Mouse (Mus musculus) urinary bladder, postnatal 25 days (tissue): ENCODE measurements around the gene Ccdc57.
"Not testable (repeated sequence)": the region's sequence is repeated elsewhere in the genome, so short reads cannot be mapped to it uniquely, and the experiment has no call there.

Experiments
- DNase-seq: peaks from one replicate; pipeline ENCODE4 v3.0.0; 2022; ENCODE audit warnings: low spot score

Ccdc57 gene

DNA sequence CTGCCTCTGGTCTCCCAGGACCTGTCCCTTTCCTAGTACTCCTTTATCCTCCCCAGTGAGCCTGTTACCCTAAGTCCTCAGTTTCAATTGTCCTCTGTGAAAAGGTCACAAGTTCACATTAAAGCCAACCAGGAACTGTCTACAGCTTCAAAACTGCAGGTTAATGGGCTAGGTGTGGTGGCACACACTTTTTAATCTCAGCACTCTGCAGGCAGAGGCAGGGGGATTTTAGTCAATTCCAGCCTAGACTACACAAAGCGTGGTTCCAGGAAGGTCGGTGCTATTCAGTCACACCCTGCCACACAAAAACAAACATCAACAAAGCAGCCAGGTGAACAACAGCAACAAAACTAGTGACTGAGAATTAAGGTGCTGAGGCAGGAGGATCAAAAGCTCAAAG lies 81.1 kb downstream of the Ccdc57 start:
- no peak for DNase-seq

DNA sequence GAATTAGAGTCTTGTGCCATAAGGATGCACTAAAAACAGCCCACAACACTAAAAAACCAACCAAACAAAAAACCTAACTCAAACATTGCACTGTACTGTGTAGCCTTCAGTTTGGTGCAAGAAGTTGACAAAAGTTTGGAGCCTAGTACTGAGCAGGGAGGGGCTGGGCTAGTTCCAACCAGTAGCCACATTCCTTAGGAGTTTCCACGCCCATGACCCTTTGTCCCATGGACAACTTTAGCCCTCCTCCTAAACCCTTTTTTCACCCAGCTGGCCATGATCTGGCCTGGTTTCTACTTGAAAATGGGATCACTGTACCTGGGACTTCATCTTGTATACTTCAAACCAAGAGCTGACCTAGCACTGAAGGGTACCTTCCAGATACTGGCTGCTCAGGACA lies 81.5 kb downstream of the Ccdc57 start:
- DNase-seq = peak; percentile 29

DNA sequence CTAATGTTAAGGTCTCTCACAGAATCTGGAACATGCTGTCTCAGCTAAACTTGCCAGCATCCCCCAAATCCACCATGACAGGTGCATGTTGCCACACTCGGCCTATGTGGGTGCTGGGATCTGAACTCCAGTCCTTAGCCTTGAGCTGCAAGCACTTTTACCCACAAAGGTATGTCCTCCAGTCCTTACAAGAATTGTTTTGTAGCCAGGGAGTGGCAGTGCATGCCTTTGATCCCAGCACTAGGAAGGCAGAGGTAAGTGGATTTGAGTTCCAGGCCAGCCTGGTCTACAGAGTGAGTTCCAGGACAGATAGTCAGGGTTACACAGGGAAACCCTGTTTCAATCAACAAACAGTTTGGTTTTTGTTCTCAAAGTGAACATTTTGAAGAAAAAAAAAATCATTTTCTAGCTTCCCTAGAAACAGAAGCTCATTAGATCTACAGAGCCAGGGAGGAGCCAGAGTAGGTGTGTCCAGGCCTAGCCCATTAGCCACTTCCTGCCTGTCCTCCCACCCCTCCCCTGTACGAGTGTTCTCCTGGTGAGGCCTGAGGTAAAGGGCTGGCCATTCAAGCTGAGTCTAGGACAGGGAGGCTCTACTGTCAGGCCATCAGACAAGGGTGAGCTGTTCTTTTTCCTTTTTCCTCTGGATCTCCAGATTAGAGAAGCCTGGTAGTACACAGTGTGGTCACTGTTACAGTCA lies 82.2 kb downstream of the Ccdc57 start:
- DNase-seq = no peak

DNA sequence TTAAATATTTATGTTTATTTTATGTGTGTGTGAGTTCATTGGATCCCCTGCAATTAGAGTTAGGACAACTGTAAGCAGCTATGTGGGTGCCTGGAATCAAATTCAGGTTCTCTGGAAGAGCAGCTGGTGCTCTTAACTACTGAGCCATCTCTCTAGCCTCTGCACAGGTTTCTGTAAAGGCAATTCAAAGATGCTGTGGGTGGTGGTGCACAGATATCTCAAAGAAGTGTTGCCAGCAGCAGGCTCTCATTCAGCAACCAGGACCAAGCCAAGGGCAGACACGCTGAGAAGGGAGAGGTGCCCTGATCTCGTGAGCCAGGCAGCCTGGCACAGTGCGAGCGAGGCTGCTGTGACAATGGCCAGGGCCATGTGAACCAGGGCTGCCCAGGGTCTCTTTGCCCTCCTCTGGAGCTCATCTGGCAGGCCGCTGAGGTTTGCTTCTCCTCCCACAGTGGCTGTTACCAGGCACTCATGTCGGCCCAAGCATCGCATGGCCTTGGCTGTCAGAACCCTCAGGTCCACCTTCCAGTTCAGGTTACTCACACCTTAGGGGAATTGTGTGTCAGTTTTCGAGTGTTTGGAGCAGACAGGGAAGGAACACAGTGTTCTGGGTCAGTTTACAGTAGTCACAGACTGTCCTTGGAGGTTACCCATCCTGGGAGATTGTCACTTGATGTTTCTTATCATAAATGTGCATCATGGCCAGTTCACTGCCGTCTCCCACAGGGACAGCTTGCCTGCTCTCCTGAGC lies 85.8 kb downstream of the Ccdc57 start:
- no peak for DNase-seq

DNA sequence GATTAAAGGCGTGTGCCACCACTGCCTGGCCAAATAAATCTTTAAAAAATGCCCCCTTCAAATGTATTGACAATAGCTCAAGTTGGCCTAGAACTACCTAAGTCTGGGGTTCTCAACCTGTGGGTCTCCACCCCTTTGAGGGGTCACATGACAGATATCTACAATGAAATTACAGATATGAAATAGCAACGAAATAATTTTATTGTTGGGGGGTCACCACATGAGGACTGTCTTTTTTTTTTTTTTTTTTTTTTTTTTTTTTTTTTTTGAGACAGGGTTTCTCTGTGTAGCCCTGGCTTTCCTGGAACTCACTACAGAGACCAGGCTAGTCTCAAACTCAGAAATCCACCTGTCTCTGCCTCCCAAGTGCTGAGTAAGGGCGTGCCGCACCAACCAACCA lies 88.3 kb downstream of the Ccdc57 start:
- no peak for DNase-seq

DNA sequence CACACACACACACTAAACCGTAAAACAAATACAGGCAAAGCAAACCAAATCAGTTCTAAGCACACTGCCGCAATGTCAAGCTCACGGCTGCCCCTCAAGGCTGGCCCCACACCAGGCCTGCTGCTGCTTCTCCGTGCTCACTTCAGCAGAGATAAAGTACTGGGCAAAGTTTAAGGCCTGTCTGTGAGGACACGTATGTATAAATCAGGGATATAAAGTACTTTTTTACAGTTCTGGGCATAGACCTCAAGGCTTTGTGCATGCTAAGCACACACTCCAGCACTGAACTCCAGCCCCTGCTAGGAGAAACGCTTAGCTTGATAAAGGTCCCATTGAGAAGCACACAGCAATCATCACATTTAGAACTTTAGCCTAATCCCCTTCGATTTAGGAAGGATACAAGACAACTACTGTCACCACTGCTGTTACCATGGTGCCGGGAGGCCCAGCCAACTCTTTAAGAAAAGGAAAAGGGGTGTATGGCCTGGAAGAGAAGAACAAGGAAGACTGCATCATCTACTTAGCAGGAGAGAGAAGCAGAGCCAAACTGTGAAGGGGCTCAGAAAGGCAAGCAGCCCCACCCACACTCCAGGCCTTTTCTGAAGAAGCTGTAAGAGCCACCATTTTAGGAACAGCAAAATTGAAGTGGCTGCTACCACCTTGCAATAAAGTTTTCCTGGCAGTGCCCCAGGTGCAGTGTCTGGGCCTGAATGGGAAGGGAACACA lies 99.0 kb downstream of the Ccdc57 start:
- DNase-seq = no peak

DNA sequence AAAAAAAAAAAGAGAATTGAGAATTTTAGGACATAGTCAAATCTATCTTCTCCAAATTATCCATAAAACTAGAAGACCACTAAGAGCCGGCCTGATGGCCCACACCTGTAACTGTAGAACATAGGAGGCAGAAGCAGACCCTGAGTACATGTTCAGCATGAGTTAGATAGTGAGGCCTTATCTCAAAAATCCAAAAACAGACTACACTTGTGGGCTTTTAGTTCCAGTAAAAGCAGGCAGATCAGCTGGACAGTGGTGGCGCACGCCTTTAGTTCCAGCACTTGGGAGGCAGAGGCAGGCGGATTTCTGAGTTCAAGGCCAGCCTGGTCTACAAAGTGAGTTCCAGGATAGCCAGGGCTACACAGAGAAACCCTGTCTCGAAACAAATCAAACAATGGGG lies 99.7 kb downstream of the Ccdc57 start:
- DNase-seq = not testable (repeated sequence)

DNA sequence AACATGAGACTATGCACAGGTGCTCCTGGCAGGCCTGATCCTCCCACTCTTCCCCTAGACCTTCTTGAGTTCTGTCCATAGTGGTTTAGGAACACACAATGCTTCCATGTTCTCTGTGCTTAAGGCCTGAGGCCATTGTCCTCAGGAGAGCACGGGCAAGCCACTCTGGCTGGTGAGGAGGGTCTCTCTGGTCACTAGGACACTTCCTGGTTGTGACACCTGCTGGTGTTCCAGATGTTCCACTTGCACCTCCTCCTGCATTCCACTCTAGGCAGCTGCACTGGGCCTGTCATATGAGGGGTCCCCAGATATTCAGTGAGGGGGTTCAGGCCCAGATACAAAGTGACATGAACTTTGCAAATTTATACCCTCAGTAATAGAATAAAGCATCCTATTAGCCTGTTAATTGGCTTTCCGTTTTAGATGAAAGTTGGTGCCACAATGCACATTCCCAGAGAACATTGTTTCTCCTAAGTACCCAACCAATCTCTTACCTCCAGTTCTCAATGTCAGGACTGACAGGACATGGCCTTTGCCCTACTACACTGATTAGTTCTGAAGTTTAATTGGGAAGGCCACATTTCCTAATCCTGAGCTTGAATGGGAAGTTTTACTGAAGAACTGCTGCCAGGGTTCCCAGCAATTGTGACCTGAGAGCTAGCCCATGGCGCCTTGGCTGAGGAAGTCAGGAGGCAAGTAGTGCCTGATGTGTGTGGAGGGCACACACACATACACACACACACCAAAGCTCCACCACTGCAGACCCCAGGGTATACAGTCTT lies 100.8 kb downstream of the Ccdc57 start:
- no peak for DNase-seq

DNA sequence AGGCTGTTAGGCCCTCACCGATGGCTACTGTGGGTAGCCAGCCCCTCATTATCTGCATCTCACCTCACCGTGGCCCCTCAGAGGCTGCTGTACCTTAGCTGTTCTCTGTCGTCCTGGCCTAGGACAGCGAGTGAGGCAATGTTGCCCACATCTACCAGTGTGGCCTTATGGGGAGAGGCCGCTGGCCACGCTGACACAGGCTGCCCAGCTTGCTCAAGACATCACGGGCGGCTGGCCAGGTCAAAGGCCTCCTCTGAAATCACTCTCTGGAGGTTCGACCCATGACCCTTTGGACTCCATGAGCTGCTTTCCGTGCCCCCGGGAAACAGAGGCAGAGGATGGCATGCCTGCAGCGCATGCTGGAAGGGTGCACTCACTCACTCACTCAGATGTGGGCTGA lies 102.0 kb downstream of the Ccdc57 start:
- DNase-seq = no peak

DNA sequence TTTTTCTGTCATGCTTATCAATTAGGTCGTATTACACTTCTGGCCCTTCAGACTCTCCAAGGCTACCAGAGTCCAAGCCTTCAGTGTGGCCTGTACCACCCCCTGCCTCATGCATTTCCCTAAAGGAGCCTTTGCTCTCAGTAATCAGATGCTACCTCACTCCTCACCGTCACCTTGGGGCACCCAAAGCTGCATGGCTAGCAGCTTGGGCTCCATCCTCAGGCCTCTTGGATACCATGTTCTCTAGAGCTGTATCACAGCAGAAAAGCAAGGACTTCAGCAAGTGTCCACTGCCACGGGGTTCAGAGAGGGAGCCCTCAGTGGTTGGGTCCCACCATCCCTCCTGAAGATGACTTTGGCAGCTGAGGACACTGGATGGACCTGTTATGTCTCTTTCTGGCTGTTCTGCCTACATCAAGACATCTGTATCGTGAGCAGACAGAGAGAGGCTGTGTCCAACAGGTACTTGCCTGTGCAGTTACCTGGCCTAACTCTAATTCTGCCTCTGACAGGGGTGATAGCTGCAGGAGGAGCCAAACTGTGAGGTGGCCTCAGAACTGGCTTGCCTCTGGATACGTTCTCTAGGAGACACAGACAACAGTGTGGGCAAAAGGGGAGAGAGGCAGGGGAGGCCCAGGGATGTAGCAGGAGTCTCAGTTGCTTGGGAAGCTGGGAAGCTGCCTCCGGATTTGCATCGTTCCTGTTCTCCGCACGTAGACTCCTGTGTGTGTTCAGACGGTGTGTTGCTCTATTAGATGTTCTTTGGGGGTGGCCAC lies 102.7 kb downstream of the Ccdc57 start:
- no peak for DNase-seq

DNA sequence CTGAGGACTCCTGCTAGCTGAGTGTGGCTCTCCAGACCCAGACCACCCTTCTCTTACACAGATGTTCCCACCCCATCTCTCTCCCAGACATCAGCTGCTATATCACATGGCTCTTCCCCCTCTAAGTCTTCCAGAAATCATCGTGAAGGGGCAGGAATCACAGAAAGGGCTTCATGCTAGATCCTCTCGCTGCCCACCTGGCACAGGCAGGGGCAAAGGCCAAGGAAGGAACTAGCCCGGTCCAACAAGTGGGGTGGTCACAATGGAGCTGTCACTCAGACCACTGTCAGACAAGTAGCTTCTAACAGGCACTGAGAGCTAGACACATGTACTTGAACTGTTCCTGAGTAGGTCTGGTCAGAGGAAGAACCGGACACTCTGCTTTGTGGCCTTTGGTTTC lies 104.3 kb downstream of the Ccdc57 start:
- DNase-seq = no peak

DNA sequence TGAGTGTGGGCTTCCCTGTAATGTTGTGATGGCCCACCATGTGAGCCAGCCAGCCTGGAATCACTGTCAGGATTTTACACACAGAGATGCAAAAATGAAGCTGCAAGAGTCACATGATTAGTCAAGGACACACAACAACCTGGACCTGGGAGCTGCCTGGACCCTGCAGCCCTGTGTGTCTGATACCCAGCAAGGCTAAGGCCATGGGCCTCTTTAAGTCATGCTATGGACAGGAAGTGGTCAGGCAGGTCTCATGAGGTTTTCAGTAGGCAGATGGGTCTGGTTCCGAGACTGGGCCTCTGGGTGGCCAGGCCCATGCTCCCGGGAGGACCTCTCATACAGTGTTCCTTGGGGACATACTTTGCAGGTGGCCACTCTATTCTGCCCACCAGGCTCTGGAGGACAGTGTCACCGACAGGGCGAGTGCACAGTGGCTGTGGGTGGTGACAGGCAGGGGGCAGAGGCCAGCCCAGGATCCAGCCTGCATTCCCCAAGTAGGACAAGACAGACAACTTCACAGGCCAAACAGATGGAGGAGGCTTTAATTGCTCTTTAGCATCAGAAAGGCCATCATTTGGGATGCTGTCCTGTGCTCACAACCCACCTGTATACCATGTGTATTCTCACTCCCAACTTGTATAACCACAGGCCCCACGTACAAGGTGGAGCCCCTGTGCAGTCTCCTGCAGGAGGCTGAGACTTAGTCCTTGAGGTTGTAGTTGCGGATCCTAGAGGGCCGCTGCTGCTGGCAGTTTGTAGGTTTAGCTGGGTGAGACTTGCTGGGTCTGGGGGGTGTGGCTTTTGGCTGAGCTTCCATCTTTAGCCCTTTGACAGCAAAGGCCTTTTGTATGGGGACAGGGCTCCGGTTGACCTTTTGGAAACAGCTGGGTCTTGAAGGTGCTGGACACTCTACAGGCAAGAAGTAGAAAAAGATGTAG lies 106.4 kb downstream of the Ccdc57 start:
- DNase-seq = no peak

DNA sequence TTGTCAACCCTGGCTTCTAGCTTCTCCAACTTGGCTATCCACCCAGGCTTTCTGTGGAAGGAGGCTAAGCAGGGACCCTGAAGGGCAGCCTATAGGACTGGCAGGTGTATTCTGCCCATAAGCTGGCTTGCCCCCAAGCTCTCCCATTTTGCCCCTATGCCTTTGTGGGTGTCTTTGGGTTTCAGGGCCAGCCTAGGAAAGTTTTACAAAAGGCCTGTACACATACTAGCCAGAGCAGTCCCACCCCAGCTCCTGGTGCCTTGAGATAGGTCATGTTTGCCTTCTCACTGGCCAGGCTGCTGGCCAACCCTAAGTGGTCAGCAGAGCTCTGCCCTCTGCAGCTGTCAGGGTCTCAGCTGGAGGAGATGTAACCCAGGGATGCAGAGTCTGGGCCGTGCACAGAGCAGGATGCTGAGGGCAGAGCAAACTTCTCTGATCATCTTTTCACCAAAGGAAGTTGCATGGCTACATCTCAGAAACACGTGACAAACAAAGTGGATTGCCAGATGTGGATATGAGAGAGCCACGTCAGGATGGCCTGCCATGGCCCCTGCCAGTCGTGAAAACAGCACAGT lies 107.3 kb downstream of the Ccdc57 start:
- DNase-seq = no peak

DNA sequence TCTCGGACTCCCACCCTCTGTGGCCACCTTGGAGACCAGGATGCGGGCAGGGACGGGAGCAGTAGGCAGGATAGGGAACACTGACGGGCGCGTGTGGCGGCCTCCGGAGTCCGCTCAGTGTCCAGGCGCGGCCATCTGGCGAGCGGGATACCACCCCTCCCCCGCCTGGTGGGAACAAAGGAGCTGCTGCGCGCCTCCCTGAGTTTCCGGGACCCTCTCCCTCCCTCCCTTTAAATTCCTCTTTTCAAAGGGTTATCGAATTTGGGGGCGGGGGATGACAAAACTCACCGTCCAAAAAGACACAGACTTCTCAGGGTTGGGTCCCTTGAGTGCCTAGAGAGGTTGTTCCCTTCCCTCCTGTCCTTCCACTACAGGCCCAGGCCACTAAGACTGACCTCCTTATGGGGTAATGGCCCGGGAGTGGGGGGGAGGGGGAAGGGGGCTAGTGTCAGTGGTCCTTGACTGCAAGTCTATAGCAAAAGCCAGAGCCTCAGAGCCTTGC lies 107.8 kb downstream of the Ccdc57 start:
- no peak for DNase-seq

DNA sequence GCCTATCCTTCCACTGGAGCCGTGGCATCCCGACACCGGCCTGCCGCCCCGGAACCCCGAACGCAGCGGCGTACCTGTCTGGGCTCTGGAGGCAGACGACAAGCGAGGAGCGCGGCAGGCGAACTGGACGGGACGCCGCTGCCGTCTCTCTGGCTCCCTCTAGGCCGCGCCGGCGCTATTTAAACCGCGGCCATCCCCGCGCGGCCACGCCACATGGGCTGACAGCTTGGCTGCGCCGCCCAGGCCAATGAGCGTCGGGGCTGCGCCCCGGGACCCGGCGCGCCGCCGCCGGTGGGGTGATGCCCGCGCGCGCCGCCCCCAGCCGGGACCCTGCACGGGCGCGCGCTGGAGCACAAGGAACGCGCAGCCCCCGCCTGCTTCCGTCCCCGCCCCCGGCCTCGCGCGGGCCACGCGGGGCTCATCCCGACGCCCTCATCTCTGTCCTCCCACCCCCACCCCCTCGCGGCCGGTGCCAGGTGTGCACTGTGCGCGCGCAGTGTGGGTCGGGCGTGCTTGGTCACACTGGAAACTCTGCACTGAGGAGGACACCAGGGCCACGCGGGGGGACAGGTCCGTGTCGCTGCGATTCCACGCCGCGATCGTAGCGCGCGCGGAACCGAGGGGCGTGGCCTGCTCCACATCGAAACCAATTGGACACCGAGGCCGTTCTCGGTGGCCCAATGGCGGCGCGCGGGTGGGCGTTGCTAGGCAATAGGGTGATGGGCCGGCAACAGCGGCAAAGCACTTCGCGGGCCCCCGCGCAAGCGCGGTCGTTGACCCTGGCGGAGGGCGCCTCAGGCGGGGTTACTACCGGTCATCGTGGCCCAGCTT lies 108.5 kb downstream of the Ccdc57 start, which contains the start of gene Fasn:
Gene Fasn (minus strand): TSS at position 592 of the 831 bp plus-strand sequence.
- peak; percentile 94 for DNase-seq

DNA sequence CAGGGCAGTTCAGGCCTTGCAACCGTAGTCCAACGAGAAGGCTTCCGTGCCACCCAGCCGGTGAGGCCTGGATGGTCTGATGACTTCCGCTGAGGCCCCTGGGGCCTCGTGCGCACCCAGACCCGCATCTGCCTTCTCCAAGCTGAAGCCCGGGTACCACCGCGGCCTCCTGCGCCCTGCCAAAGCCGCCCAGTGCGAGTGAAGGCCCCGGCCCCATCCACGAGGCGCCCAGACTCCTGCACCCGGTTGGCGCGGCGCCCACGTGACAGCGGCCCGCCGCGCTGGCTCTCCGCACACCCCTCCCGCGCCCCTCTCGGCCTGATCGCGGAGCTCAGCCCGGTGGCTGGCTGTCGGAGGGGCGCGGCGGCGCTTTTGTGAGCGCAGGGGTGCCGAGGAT lies 109.1 kb downstream of the Ccdc57 start:
- DNase-seq = no peak

DNA sequence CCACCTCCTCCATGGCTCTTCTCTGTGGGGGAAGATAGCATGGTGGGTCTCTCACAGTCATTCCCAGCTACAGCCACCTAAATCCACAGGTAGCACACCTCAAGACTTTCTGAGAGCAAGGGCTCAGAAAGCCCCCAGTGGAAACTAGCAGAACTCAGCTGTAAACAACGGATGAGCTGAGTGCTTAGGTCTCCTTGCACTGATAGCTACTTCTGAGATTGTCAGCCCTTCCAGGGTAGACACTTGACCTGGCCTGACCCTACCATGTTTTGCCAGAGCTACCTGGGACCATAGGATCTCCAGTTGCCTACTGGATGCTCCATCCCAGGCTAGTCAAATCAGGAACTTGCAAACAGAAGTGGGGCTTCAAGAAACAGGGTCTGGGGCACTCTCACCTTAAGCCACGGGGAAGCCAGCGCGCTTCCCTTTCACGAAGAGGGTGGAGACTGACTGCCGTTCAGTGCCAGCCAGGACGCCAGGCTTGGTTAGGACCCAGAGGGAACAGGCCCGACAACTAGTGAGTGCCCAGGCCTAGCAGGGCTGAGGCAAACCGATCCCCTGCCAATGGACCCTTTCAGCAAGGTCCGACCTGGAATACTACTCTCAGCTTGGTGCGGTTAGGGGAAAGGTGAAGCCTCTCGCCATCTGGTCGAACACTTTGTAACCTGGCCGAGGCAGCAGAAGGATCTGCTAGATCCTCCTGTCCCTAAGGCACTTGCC lies 109.7 kb downstream of the Ccdc57 start:
- DNase-seq = no peak

DNA sequence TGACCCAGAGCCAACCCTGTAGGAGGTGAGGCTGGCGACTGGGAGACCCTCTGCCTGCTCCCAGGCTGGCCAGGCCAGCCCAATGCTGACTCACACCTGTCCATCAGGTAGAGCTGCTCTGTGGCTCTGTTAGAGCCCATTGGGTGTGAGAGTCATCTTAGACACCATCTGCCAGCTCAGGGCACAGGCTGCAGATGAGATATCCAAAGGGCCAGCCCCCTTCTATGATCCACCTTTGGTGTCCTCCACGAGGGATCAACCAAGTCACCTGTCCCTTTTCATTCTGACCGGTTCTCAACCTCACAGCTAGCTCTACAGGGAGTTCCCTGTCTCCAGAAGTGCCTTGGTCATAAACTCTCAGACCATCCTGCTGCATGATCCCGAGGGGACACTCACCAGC lies 110.4 kb downstream of the Ccdc57 start:
- DNase-seq = no peak
